Mouse (Mus musculus) gastrocnemius, adult 8-10 months (tissue): ENCODE data around the gene Gjb6. TPM values are rescaled to one million over a fixed set of nuclear protein-coding genes. Genes with fewer than 3 reads are reported as not detected.

Source experiments
- DNase-seq, 2 experiments: peaks; one replicate each; pipeline ENCODE4 v3.0.0; 2022; ENCODE audit warnings: low spot score in 2 of 2
- total RNA-seq, 4 experiments: library from RNA; stranded (reverse); gene quantifications; 2 replicates each; pipeline ENCODE4 v1.2.4; 2022

The Gjb6 gene
- total RNA-seq, 4 experiments from 2014 or later: not detected

GRCm38 (mm10) chr14:57089107-57089506 lies 44.3 kb downstream of the Gjb6 start:
- no peak for DNase-seq

DNA sequence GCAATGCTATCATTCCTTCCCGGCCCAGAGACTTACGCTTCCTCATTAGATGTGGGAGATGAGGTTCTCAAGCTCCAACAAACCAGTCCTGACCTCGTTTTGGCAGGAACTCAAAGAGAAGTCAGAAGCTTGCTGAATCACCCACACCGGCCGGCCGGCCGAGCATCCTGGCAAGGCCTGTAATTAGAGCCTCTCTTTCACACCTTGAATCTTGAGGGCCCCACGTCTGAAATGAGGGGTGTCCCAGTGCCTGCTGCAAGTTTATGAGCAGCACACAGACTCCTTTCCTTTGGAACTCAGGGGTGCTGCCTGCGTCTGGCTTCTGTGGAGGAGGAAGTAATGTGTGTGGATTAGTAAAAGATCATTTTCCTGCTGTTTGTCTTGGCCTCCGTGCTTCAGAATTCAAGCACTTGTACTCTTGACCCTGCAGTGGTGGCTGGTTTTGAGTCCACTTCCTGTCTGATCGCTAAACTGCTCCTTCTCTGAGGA lies 49.2 kb downstream of the Gjb6 start:
- DNase-seq: no peak

- no peak for DNase-seq
These were observed 50.5 kb downstream of the Gjb6 start for GRCm38 (mm10) chr14:57082863-57083262.

- DNase-seq: no peak
These were observed 57.9 kb downstream of the Gjb6 start for GRCm38 (mm10) chr14:57075537-57075936.

Other genes starting within 250 kb of the Gjb6 start
- 10 to 100 TPM; 32.3 to 42.2 (median 34.7) TPM for gene Zmym2, start 247.0 kb downstream of the Gjb6 start, total RNA-seq
- under 1 TPM in 1 of 4 experiments, not detected in 3; 0.11 TPM for gene Gja3, start 75.5 kb downstream of the Gjb6 start, total RNA-seq
- under 1 TPM in 3 of 4 experiments, not detected in 1; 0.16 to 0.46 (median 0.24) TPM for gene Gjb2, start 28.9 kb downstream of the Gjb6 start, total RNA-seq
- gene Gm4491, start 17.7 kb downstream of the Gjb6 start, total RNA-seq: not detected